In genomic region chr12:110598527-110598926, GRCm38 (mm10) we compare ENCODE assay signal across 9 mouse cellular contexts. TPM values are rescaled to one million over a fixed set of nuclear protein-coding genes. Genes with fewer than 3 reads are reported as not detected.
DNase-seq lines count a peak whose midpoint lies in the region; ATAC-seq and TF ChIP-seq lines count a peak whose summit lies in the region.
"Had no signal": no experiment of that assay in that cellular context is flagged by ENCODE, and none has a peak within 500 bp of the region (broad histone marks: within the 10 kb centered on the region; RNA-seq: fewer than 3 reads in every experiment).

No protein-coding gene starts in this region.

- no peak for TF ChIP-seq EP300 in stomach, postnatal 0 days (optimal IDR thresholded peaks at IDR 0.05)

- no peak overlapping the region for H3K4me2 ChIP-seq in heart, embryonic 12.5 days
- no peak overlapping the region for H3K4me2 ChIP-seq in midbrain, embryonic 14.5 days (ENCODE audit: low read length)
- H3K4me2 ChIP-seq in stomach, postnatal 0 days (replicated peaks; ENCODE audit: low read depth): 0 out of 2 replicates have a peak overlapping the region, but pooled peaks have one; percentile 9
- H3K4me2 ChIP-seq: neural tube, embryonic 12.5 days had no signal

- peak; percentile 83 for TF ChIP-seq CTCF in stomach, postnatal 0 days (IDR thresholded peaks at IDR 0.05; ENCODE audit: low read depth)

- peaks cover 15% of the 10 kb centered on the region for H3K4me1 ChIP-seq in heart, embryonic 12.5 days (replicated peaks)
- peaks cover 12% of the 10 kb centered on the region for H3K4me1 ChIP-seq in heart, embryonic 10.5 days
- H3K4me1 ChIP-seq in midbrain, embryonic 14.5 days (ENCODE audit: control insufficient read depth, insufficient read depth, low read length): peaks cover 20% of the 10 kb centered on the region
- peaks cover 3% of the 10 kb centered on the region; the same call in 1 of the 2 replicates for H3K4me1 ChIP-seq in stomach, postnatal 0 days (replicated peaks; ENCODE audit: control insufficient read depth, insufficient read depth)

- DNase-seq in heart, adult 11 months: peak; percentile 94
- peak; percentile 86 for DNase-seq in R1 (ENCODE audit: low read depth, low spot score)
- peak; percentile 68 to 69 for DNase-seq in cerebellum, postnatal 4 days (ENCODE audit: low spot score in 2 of 2)
- peak; percentile 83 for DNase-seq in heart, embryonic 10.5 days (ENCODE audit: low spot score)
- DNase-seq in layer of hippocampus, postnatal 25 days (ENCODE audit: extremely low spot score in 1 of 2, low spot score in 1 of 2): peak; percentile 70 to 90
- peak; percentile 83 for DNase-seq in midbrain, embryonic 14.5 days
- peak; percentile 74 for DNase-seq in stomach, postnatal 0 days (ENCODE audit: low spot score)

- peaks cover 9% of the 10 kb centered on the region for H3K27me3 ChIP-seq in heart, embryonic 12.5 days (replicated peaks)
- peaks cover 19% of the 10 kb centered on the region; the same call in 1 of the 2 replicates for H3K27me3 ChIP-seq in heart, embryonic 10.5 days (ENCODE audit: insufficient read depth, poor library complexity, severe bottlenecking)
- no peaks in the 10 kb centered on the region for H3K27me3 ChIP-seq in midbrain, embryonic 14.5 days (ENCODE audit: control insufficient read depth, insufficient read depth, low read length)
- no peaks in the 10 kb centered on the region for H3K27me3 ChIP-seq in stomach, postnatal 0 days (ENCODE audit: control insufficient read depth, insufficient read depth, low read length)
- H3K27me3 ChIP-seq: neural tube, embryonic 12.5 days had no signal

- WGBS in heart, embryonic 12.5 days: 9% methylated on average over 7 of the region's 7 CpGs
- 14% methylated on average over 7 of the region's 7 CpGs for WGBS in heart, embryonic 10.5 days
- WGBS in midbrain, embryonic 14.5 days: 11% methylated on average over 7 of the region's 7 CpGs
- 8% methylated on average over 7 of the region's 7 CpGs for WGBS in stomach, postnatal 0 days

- no peaks in the 10 kb centered on the region for H3K9me3 ChIP-seq in heart, embryonic 12.5 days (replicated peaks)
- no peaks in the 10 kb centered on the region for H3K9me3 ChIP-seq in heart, embryonic 10.5 days
- H3K9me3 ChIP-seq in midbrain, embryonic 14.5 days (ENCODE audit: control insufficient read depth, low read length): no peaks in the 10 kb centered on the region
- H3K9me3 ChIP-seq in stomach, postnatal 0 days (ENCODE audit: control insufficient read depth, low read length): no peaks in the 10 kb centered on the region
- H3K9me3 ChIP-seq: neural tube, embryonic 12.5 days had no signal

- no peak overlapping the region for H3K27ac ChIP-seq in heart, embryonic 12.5 days (ENCODE audit: poor library complexity, severe bottlenecking)
- no peak overlapping the region for H3K27ac ChIP-seq in heart, embryonic 10.5 days
- H3K27ac ChIP-seq in midbrain, embryonic 14.5 days (replicated peaks; ENCODE audit: low read depth, low read length): no peak overlapping the region
- no peak overlapping the region for H3K27ac ChIP-seq in stomach, postnatal 0 days (replicated peaks)
- H3K27ac ChIP-seq: neural tube, embryonic 12.5 days had no signal

- H3K36me3 ChIP-seq in heart, embryonic 12.5 days: no peaks in the 10 kb centered on the region
- no peaks in the 10 kb centered on the region for H3K36me3 ChIP-seq in heart, embryonic 10.5 days
- H3K36me3 ChIP-seq in midbrain, embryonic 14.5 days (ENCODE audit: control insufficient read depth, insufficient read depth, low read length): no peaks in the 10 kb centered on the region
- no peaks in the 10 kb centered on the region for H3K36me3 ChIP-seq in stomach, postnatal 0 days (ENCODE audit: control insufficient read depth, insufficient read depth, low read length)
- H3K36me3 ChIP-seq: neural tube, embryonic 12.5 days had no signal

- ATAC-seq in heart, embryonic 12.5 days (ENCODE audit: insufficient number of reproducible peaks, low FRiP score): no peak
- ATAC-seq in midbrain, embryonic 14.5 days (ENCODE audit: low FRiP score, low TSS enrichment): no peak
- ATAC-seq in stomach, postnatal 0 days (ENCODE audit: low FRiP score, low TSS enrichment): no peak

- H3K4me3 ChIP-seq in heart, embryonic 12.5 days: no peak overlapping the region
- no peak overlapping the region for H3K4me3 ChIP-seq in heart, embryonic 10.5 days
- H3K4me3 ChIP-seq in midbrain, embryonic 14.5 days (replicated peaks; ENCODE audit: low read depth, low read length): no peak overlapping the region
- H3K4me3 ChIP-seq in stomach, postnatal 0 days (ENCODE audit: low read depth, low read length): no peak overlapping the region
- H3K4me3 ChIP-seq: neural tube, embryonic 12.5 days had no signal

- H3K9ac ChIP-seq in heart, embryonic 12.5 days: no peak overlapping the region
- no peak overlapping the region; the same call in 1 of the 2 replicates for H3K9ac ChIP-seq in midbrain, embryonic 14.5 days (replicated peaks; ENCODE audit: low read length)
- H3K9ac ChIP-seq in stomach, postnatal 0 days (ENCODE audit: low read length): no peak overlapping the region; the same call in 1 of the 2 replicates
- H3K9ac ChIP-seq: neural tube, embryonic 12.5 days had no signal

RNA-seq across cellular contexts. Expression of gene Dync1h1, which starts 2.7 kb away (rescaled TPM):
- 48.2 and 61.5 TPM in 2 replicates for polyA plus RNA-seq in heart, embryonic 12.5 days (2016; fragmentation: Nextera tagmentation; extraction: Ambion mirVana)
- 49.9 and 51.6 TPM in 2 replicates for polyA plus RNA-seq in heart, embryonic 10.5 days (2016; fragmentation: Nextera tagmentation; extraction: Ambion mirVana)
- 100 to 1,000 TPM; 263 to 299 TPM for total RNA-seq in layer of hippocampus, postnatal 25 days (2021)
- polyA plus RNA-seq in midbrain, embryonic 14.5 days (2014; fragmentation: Nextera tagmentation; extraction: Ambion mirVana): 122 and 129 TPM in 2 replicates
- 21.0 and 22.3 TPM in 2 replicates for polyA plus RNA-seq in stomach, postnatal 0 days (2015; fragmentation: Nextera tagmentation; extraction: Ambion mirVana)
